ENCODE assay signal across 8 mouse cellular contexts in the genomic region with DNA sequence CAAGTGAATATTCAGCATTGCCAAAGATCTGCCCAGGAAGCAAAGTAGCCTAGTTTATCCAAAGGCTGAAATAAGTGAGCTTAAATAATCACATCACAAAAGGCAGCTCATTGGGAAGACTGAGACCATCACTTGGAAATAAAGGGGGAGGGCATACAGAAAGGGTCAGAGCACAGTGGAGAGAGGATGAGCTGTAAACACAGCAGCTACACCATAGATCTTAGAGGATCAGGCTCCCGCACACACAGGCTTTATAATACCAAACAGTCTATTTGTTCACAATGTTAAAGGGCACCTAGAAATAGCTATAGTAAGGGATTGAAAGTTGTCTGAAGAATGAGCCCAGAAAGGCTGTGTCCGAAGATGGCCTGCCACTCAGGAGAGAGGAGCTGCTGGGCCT. TPM values are rescaled to one million over a fixed set of nuclear protein-coding genes. Genes with fewer than 3 reads are reported as not detected.
A peak's percentile ranks its signal among the peaks of the same experiment; 100 is the strongest.
DNase-seq lines count a peak whose midpoint lies in the region; ATAC-seq and TF ChIP-seq lines count a peak whose summit lies in the region.

No protein-coding gene starts in this region.

- H3K36me3 ChIP-seq in embryonic facial prominence, embryonic 11.5 days (replicated peaks; ENCODE audit: control insufficient read depth, insufficient read depth, low read depth, low read length): no peaks in the 10 kb centered on the region
- peaks cover 5% of the 10 kb centered on the region; the same call in 1 of the 2 replicates for H3K36me3 ChIP-seq in intestine, embryonic 14.5 days (ENCODE audit: control insufficient read depth, insufficient read depth, low read length)
- peaks cover 5% of the 10 kb centered on the region; the same call in 1 of the 2 replicates for H3K36me3 ChIP-seq in neural tube, embryonic 12.5 days

- no peak for ATAC-seq in embryonic facial prominence, embryonic 11.5 days (replicated peaks; ENCODE audit: insufficient number of reproducible peaks, low FRiP score, low TSS enrichment, low read depth)
- ATAC-seq in intestine, embryonic 14.5 days (replicated peaks; ENCODE audit: low FRiP score, low TSS enrichment, low read depth): peak; percentile 36; the same call in 1 of the 2 replicates
- no peak for ATAC-seq in neural tube, embryonic 12.5 days (ENCODE audit: low FRiP score, low read depth)

- TF ChIP-seq CTCF in left cerebral cortex, adult 2 months (IDR thresholded peaks at IDR 0.05): no peak

- peak overlapping the region; percentile 51 for H3K27ac ChIP-seq in left cerebral cortex, adult 2 months
- H3K27ac ChIP-seq in embryonic facial prominence, embryonic 11.5 days (replicated peaks; ENCODE audit: low read depth, low read length): no peak overlapping the region
- H3K27ac ChIP-seq in intestine, embryonic 14.5 days (ENCODE audit: low read depth): peak overlapping the region; percentile 22; the same call in 1 of the 2 replicates
- no peak overlapping the region for H3K27ac ChIP-seq in neural tube, embryonic 12.5 days

- 18% methylated on average over 2 of the region's 2 CpGs for WGBS in embryonic facial prominence, embryonic 11.5 days
- 7% methylated on average over 2 of the region's 2 CpGs for WGBS in intestine, embryonic 14.5 days
- 15% methylated on average over 2 of the region's 2 CpGs for WGBS in neural tube, embryonic 12.5 days

- H3K4me1 ChIP-seq in embryonic facial prominence, embryonic 11.5 days (ENCODE audit: control insufficient read depth, insufficient read depth, low read length): no peaks in the 10 kb centered on the region
- H3K4me1 ChIP-seq in intestine, embryonic 14.5 days (replicated peaks; ENCODE audit: control insufficient read depth, insufficient read depth, low read length): 0 out of 2 replicates have a peak, but pooled peaks cover 2% of the 10 kb centered on the region
- H3K4me1 ChIP-seq in neural tube, embryonic 12.5 days: peaks cover 7% of the 10 kb centered on the region

- H3K27me3 ChIP-seq in embryonic facial prominence, embryonic 11.5 days (ENCODE audit: control insufficient read depth, insufficient read depth, low read length): no peaks in the 10 kb centered on the region
- H3K27me3 ChIP-seq in intestine, embryonic 14.5 days (replicated peaks; ENCODE audit: control insufficient read depth, insufficient read depth, low read length): no peaks in the 10 kb centered on the region
- no peaks in the 10 kb centered on the region for H3K27me3 ChIP-seq in neural tube, embryonic 12.5 days (replicated peaks)

- peak overlapping the region; percentile 79 for H3K4me2 ChIP-seq in embryonic facial prominence, embryonic 11.5 days (ENCODE audit: low read depth, low read length)
- H3K4me2 ChIP-seq in intestine, embryonic 14.5 days (ENCODE audit: low read length): peak overlapping the region; percentile 77
- H3K4me2 ChIP-seq in neural tube, embryonic 12.5 days (replicated peaks): peak overlapping the region; percentile 78

- no peaks in the 10 kb centered on the region for H3K9me3 ChIP-seq in embryonic facial prominence, embryonic 11.5 days (replicated peaks; ENCODE audit: control insufficient read depth, low read length)
- no peaks in the 10 kb centered on the region for H3K9me3 ChIP-seq in intestine, embryonic 14.5 days (ENCODE audit: control insufficient read depth, low read length)
- no peaks in the 10 kb centered on the region for H3K9me3 ChIP-seq in neural tube, embryonic 12.5 days

- peak overlapping the region; percentile 53 for H3K4me3 ChIP-seq in left cerebral cortex, adult 2 months
- H3K4me3 ChIP-seq in embryonic facial prominence, embryonic 11.5 days (ENCODE audit: low read depth, low read length): peak overlapping the region; percentile 37
- H3K4me3 ChIP-seq in intestine, embryonic 14.5 days (ENCODE audit: low read depth, low read length): peak overlapping the region; percentile 42
- H3K4me3 ChIP-seq in neural tube, embryonic 12.5 days: peak overlapping the region; percentile 40

- intact Hi-C loops in left cerebral cortex, adult 2 months (cut with DNase I): no loop called here
- intact Hi-C loops in left cerebral cortex, postnatal 14 days (cut with DNase I): no loop called here
- intact Hi-C loops in left cerebral cortex, postnatal 25 days (cut with DNase I): no loop called here

- peak overlapping the region; percentile 79 for H3K9ac ChIP-seq in embryonic facial prominence, embryonic 11.5 days (replicated peaks; ENCODE audit: low read length)
- H3K9ac ChIP-seq in intestine, embryonic 14.5 days (ENCODE audit: low read length): peak overlapping the region; percentile 69
- peak overlapping the region; percentile 69 for H3K9ac ChIP-seq in neural tube, embryonic 12.5 days

- no peak for DNase-seq in left cerebral cortex, adult 2 months (ENCODE audit: extremely low spot score in 1 of 2, low spot score in 2 of 2)
- DNase-seq in left cerebral cortex, postnatal 14 days (ENCODE audit: low spot score in 2 of 2): no peak
- DNase-seq in embryonic facial prominence, embryonic 11.5 days (ENCODE audit: low spot score): no peak
- no peak for DNase-seq in intestine, embryonic 14.5 days (ENCODE audit: low spot score)
- DNase-seq in layer of hippocampus, adult 11-12 months (ENCODE audit: low spot score): no peak
- no peak for DNase-seq in urinary bladder, postnatal 4 days (ENCODE audit: low spot score in 2 of 2)
- DNase-seq in left cerebral cortex, postnatal 25 days (ENCODE audit: low spot score in 2 of 2): no peak

RNA-seq across cellular contexts. Expression of a gene that starts 21.8 kb away (rescaled TPM):
- under 1 TPM; 0.54 to 0.77 TPM for total RNA-seq in left cerebral cortex, adult 2 months (2021)
- total RNA-seq in left cerebral cortex, postnatal 14 days (2021): under 1 TPM; 0.46 to 0.66 TPM
- polyA plus RNA-seq in embryonic facial prominence, embryonic 11.5 days (2014; fragmentation: Nextera tagmentation; extraction: Ambion mirVana): 0.20 and 0.32 TPM in 2 replicates
- 0.23 and 0.38 TPM in 2 replicates for polyA plus RNA-seq in intestine, embryonic 14.5 days (2014; fragmentation: Nextera tagmentation; extraction: Ambion mirVana)
- polyA plus RNA-seq in neural tube, embryonic 12.5 days (2016; fragmentation: Nextera tagmentation; extraction: Ambion mirVana): 0.41 and 0.49 TPM in 2 replicates
- total RNA-seq in left cerebral cortex, postnatal 25 days (2021): under 1 TPM; 0.27 to 0.71 TPM

RNA-seq across cellular contexts. Expression of a gene that starts 23.7 kb away (rescaled TPM):
- total RNA-seq in left cerebral cortex, adult 2 months (2021): 1 to 10 TPM; 1.7 to 2.8 TPM
- total RNA-seq in left cerebral cortex, postnatal 14 days (2021): 1 to 10 TPM; 2.6 to 4.1 TPM
- 2.0 and 4.4 TPM in 2 replicates for polyA plus RNA-seq in embryonic facial prominence, embryonic 11.5 days (2014; fragmentation: Nextera tagmentation; extraction: Ambion mirVana)
- polyA plus RNA-seq in intestine, embryonic 14.5 days (2014; fragmentation: Nextera tagmentation; extraction: Ambion mirVana): 18.9 and 22.2 TPM in 2 replicates
- polyA plus RNA-seq in neural tube, embryonic 12.5 days (2016; fragmentation: Nextera tagmentation; extraction: Ambion mirVana): 0.57 and 1.1 TPM in 2 replicates
- total RNA-seq in left cerebral cortex, postnatal 25 days (2021): 1 to 10 TPM; 1.9 to 2.7 TPM

RNA-seq across cellular contexts. Expression of a gene that starts 46.8 kb away (rescaled TPM):
- 10 to 100 TPM; 80.4 to 99.0 TPM for total RNA-seq in left cerebral cortex, adult 2 months (2021)
- 10 to 100 TPM; 83.5 to 86.6 TPM for total RNA-seq in left cerebral cortex, postnatal 14 days (2021)
- 61.1 and 61.9 TPM in 2 replicates for polyA plus RNA-seq in embryonic facial prominence, embryonic 11.5 days (2014; fragmentation: Nextera tagmentation; extraction: Ambion mirVana)
- 35.3 and 36.2 TPM in 2 replicates for polyA plus RNA-seq in intestine, embryonic 14.5 days (2014; fragmentation: Nextera tagmentation; extraction: Ambion mirVana)
- 74.0 and 77.4 TPM in 2 replicates for polyA plus RNA-seq in neural tube, embryonic 12.5 days (2016; fragmentation: Nextera tagmentation; extraction: Ambion mirVana)
- total RNA-seq in left cerebral cortex, postnatal 25 days (2021): 10 to 100 TPM; 90.6 to 95.2 TPM

Comparison
In these comparisons a context has a peak if more than half of its experiments do, and no peak if none do; other contexts are left out.
1. H3K27ac ChIP-seq: peak in left cerebral cortex, adult 2 months (single experiment) and intestine, embryonic 14.5 days (single experiment); none in embryonic facial prominence, embryonic 11.5 days (single experiment) and neural tube, embryonic 12.5 days (single experiment).
2. Peak in every context shown above with its lines, with median percentiles within 50 percentile points of each other: H3K4me3 ChIP-seq, H3K4me2 ChIP-seq and H3K9ac ChIP-seq.